Mouse (Mus musculus) cerebellum, postnatal 36 days (tissue): ENCODE results near the gene Mamstr.

Experiments used
- DNase-seq, 2 experiments: peaks; one replicate each; pipeline ENCODE4 v3.0.0; 2021 to 2022; ENCODE audit warnings: mixed read lengths in 2 of 2

The Mamstr gene

GRCm38 (mm10) chr7:45639561-45640027 is at the start of gene Mamstr:
Gene Mamstr (plus strand): TSS chr7:45639977.
- no peak for DNase-seq

- DNase-seq: no peak
Observed at GRCm38 (mm10) chr7:45590874-45591273, 48.9 kb upstream of the Mamstr start.

GRCm38 (mm10) chr7:45591880-45592279 is 47.9 kb upstream of the Mamstr start:
- DNase-seq: no peak

GRCm38 (mm10) chr7:45593118-45593815 is 46.5 kb upstream of the Mamstr start:
- peak; percentile 75 to 79 for DNase-seq

- DNase-seq: no peak
Observed at GRCm38 (mm10) chr7:45595176-45595575, 44.6 kb upstream of the Mamstr start.

DNA sequence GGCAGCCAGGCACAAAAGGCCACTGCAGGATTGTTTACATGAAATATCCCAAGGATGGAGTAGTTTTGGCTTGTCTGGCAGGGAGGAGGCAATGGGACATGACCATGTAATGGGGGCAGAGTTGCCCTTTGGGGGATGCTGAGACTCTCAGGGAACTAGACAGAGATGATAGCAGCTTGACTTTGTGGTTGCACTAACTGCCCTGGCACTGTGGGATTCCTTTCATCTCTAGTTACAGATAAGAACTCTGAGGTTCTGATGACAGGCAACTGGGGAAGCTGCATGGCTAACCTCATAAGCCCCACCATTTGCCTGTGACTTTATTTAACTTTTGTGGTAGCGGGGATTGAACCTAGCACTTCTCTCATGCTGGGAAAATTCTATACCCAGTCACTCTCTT is 43.7 kb upstream of the Mamstr start:
- no peak for DNase-seq

DNA sequence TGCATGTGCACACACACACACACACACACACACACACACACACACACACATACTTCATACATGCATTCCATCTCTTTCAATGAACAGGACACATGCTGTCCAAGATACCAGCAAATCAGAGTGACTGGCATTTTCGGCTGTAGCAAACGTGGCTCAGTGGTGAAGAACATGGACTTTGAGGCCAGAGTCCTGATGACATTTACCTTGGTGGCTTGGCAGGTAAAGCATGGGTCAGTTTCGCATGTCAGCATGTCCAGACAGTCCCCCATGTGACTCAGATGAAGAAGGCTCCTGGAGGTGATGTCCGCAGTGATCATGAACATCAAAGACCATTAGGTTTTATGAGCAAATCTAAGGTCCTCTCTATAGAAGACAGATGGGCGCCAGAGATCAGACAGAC is 42.8 kb upstream of the Mamstr start:
- no peak for DNase-seq

DNA sequence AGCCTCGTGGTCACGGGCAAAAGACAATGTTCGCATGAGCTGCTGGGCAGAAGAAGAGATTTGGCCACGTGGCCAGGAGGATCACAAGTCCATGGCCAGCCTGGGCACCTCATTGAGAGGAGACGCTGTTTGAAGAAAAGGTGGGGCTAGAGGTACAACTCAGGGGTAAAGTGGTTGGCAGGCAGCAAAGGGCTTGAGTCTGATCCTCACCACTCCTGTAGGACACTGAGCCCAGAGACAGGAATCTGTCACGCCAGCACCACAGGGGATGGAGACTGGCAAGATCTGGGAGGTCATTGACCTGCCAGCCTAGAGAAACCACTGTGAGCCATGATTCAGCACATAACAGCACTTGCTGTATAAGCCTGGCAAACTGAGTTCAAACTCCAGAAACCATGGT is 42.2 kb upstream of the Mamstr start:
- no peak for DNase-seq

- DNase-seq: no peak
Observed at GRCm38 (mm10) chr7:45598960-45599879, 40.6 kb upstream of the Mamstr start.

GRCm38 (mm10) chr7:45605704-45606289 is 34.0 kb upstream of the Mamstr start:
- DNase-seq: no peak

DNA sequence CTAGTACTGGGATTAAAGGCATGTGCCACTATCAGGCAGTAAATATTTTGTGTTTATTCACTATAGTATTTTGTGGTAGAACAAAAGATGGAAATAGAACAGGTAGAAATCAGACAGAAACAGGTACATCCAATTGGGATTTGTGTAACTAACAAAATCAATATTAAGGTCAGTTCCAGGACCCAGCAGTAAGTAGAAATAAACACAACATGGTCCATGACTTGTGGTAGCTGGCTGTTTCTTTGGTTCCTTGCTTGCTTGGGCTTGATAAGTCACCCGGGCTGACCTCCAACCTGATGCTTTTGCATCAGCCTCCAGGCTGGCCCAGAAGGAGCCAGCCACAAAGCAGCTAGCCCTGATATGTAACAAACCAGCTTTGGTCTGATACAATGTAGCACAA is 30.3 kb upstream of the Mamstr start:
- no peak for DNase-seq

- no peak for DNase-seq
Observed at GRCm38 (mm10) chr7:45616277-45616676, 23.5 kb upstream of the Mamstr start.

GRCm38 (mm10) chr7:45617042-45617695 is 22.6 kb upstream of the Mamstr start, which contains the start of gene Fut1:
Gene Fut1 (plus strand): TSS chr7:45617289.
- peak in 1 of 2 experiments; percentile 38 for DNase-seq

GRCm38 (mm10) chr7:45618316-45618715 is 21.5 kb upstream of the Mamstr start:
- DNase-seq: no peak

GRCm38 (mm10) chr7:45619592-45619991 is 20.2 kb upstream of the Mamstr start:
- no peak for DNase-seq

DNA sequence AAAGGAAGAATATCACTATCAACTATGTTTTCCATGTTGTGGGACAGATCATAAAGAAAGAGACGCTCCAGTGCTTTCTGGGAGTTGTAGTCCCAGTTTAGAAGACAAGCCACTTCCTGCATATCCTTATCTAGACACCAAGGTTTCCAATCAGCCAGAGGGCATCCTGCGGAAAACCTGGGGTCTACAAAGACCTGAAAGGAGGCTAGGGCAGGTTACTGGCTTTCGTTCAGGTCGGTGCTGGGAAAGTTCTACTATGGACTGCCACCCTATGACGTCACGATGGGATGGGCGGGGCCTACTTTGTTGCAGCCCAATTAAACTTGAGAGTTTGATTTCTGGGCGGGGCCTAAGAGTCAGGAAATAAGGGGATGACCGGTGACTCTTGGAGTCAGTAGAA is 18.3 kb upstream of the Mamstr start, which contains the start of gene Izumo1:
Gene Izumo1, plus strand, starts transcription at position 369 of the 400 bp plus-strand sequence.
- no peak for DNase-seq

DNA sequence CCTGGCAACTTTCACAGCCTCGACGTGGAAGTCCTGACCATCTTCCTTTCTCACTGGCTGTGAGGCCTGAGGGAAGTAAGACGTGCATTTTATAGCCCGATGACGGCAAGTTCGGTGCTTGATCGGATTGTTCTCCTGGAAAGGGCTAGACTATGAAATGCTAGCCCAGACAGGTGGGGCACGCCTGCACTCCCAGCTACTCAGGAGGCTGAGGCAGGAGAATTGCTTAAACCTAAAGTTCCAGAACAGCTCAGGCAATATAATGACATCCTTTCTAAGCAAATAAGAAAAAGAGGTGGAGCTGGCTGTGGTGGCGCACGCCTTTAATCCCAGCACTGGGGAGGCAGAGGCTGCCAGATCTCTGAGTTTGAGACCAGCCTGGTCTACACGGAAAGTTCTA is 16.3 kb upstream of the Mamstr start:
- no peak for DNase-seq

- DNase-seq: no peak
Observed at GRCm38 (mm10) chr7:45624718-45625117, 15.1 kb upstream of the Mamstr start.

DNA sequence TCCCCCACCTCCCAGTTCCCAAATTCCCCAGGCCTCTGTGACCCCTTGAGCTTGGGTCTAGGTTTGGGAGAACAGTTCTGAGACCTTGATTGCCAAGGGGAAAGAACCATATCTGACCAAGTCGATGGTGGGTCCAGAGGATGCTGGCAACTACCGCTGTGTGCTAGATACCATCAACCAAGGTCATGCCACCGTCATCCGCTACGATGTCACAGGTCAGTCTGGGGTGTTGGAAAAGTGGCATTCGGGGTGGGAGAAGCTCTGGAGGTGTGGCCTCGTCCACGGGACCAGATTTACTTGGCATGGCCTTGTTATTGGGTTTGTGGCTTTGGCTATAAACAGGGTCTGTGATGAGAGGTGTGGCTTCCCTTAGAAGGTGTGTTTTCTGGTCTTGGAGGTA is 14.3 kb upstream of the Mamstr start:
- no peak for DNase-seq

DNA sequence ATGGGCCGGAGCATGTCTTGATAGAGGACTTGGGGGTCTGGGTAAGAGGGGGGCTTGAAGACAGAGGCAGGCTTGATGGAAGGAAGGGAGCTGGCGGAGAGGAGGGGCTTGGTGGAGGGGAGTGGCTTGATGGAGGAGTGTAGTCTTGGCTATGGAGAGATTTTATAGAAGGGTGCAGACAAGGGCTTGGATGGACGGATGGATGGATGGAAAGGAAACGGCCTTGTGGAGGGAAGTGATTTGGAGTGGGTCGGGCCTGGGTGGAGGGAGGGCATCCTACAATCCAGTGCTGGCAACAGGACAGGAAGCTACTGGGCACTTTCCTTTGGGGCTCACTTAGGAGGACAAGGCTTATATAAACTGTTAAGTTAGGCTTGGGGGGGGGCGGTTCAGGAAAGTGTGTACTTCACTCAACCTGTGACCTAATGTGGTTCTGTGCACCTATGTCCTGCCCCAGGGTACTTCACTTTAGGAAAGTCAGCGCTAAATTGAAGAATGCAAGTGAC is 13.2 kb upstream of the Mamstr start:
- DNase-seq: no peak

GRCm38 (mm10) chr7:45627261-45627660 is 12.5 kb upstream of the Mamstr start, which contains the start of gene Rasip1:
Gene Rasip1 (plus strand): TSS chr7:45627488.
- DNase-seq: no peak
